Mouse (Mus musculus): Measurements from ENCODE around the gene Itga8. TPM values are rescaled to one million over a fixed set of nuclear protein-coding genes. Genes with fewer than 3 reads are reported as not detected.

Gene Itga8
- total and polyA plus RNA-seq, 2 experiments from 2014 or later: 1.9 to 7.1 TPM

- no peak for DNase-seq
- H3K4me2 ChIP-seq (ENCODE audit: low read depth): no peak overlapping the region
- H3K9ac ChIP-seq: no peak overlapping the region
- no peak for TF ChIP-seq CTCF (IDR thresholded peaks at IDR 0.05; ENCODE audit: low read depth)
- H3K27me3 ChIP-seq (ENCODE audit: insufficient read depth, low read length): no peaks in the 10 kb centered on the region
- no peak overlapping the region for H3K27ac ChIP-seq (ENCODE audit: low read depth, low read length)
- ATAC-seq: no peak
- H3K36me3 ChIP-seq (ENCODE audit: insufficient read depth): no peaks in the 10 kb centered on the region
- H3K9me3 ChIP-seq (ENCODE audit: low read length): no peaks in the 10 kb centered on the region
- no peaks in the 10 kb centered on the region for H3K4me1 ChIP-seq (ENCODE audit: insufficient read depth)
- H3K4me3 ChIP-seq (ENCODE audit: low read depth, low read length): no peak overlapping the region
- WGBS: 52% methylated on average over 8 of the region's 8 CpGs
These were observed 119.2 kb downstream of the Itga8 start for GRCm38 (mm10) chr2:12182402-12182948.

- Histone ChIP-seq H3K4me2 (ENCODE audit: low read depth) (no peak overlapping the region), H3K4me3 (ENCODE audit: low read depth, low read length) (no peak overlapping the region), H3K9ac (no peak overlapping the region), H3K9me3 (ENCODE audit: low read length) (no peaks in the 10 kb centered on the region), H3K36me3 (ENCODE audit: insufficient read depth) (no peaks in the 10 kb centered on the region), H3K27ac (ENCODE audit: low read depth, low read length) (no peak overlapping the region), H3K27me3 (ENCODE audit: insufficient read depth, low read length) (no peaks in the 10 kb centered on the region), H3K4me1 (ENCODE audit: insufficient read depth) (no peaks in the 10 kb centered on the region)
- no peak for TF ChIP-seq CTCF (IDR thresholded peaks at IDR 0.05; ENCODE audit: low read depth)
- ATAC-seq (no peak), DNase-seq (no peak)
- WGBS: 92% methylated on average over 2 of the region's 2 CpGs
These were observed 121.1 kb downstream of the Itga8 start for GRCm38 (mm10) chr2:12180635-12181034.

GRCm38 (mm10) chr2:12174722-12175427 lies 126.8 kb downstream of the Itga8 start:
- no peak overlapping the region for H3K4me3 ChIP-seq (ENCODE audit: low read depth, low read length)
- no peaks in the 10 kb centered on the region for H3K36me3 ChIP-seq (ENCODE audit: insufficient read depth)
- no peak for DNase-seq
- WGBS: 56% methylated on average over 7 of the region's 7 CpGs
- H3K9ac ChIP-seq: no peak overlapping the region
- no peak for ATAC-seq
- H3K4me2 ChIP-seq (ENCODE audit: low read depth): no peak overlapping the region
- no peaks in the 10 kb centered on the region for H3K27me3 ChIP-seq (ENCODE audit: insufficient read depth, low read length)
- no peak for TF ChIP-seq CTCF (IDR thresholded peaks at IDR 0.05; ENCODE audit: low read depth)
- no peaks in the 10 kb centered on the region for H3K4me1 ChIP-seq (ENCODE audit: insufficient read depth)
- no peak overlapping the region for H3K27ac ChIP-seq (ENCODE audit: low read depth, low read length)
- no peaks in the 10 kb centered on the region for H3K9me3 ChIP-seq (ENCODE audit: low read length)

- Histone ChIP-seq H3K4me2 (ENCODE audit: low read depth) (no peak overlapping the region), H3K4me1 (ENCODE audit: insufficient read depth) (no peaks in the 10 kb centered on the region), H3K9me3 (ENCODE audit: low read length) (no peaks in the 10 kb centered on the region), H3K27me3 (ENCODE audit: insufficient read depth, low read length) (no peaks in the 10 kb centered on the region), H3K9ac (no peak overlapping the region), H3K36me3 (ENCODE audit: insufficient read depth) (no peaks in the 10 kb centered on the region), H3K27ac (ENCODE audit: low read depth, low read length) (no peak overlapping the region), H3K4me3 (ENCODE audit: low read depth, low read length) (no peak overlapping the region)
- no peak for TF ChIP-seq CTCF (IDR thresholded peaks at IDR 0.05; ENCODE audit: low read depth)
- DNase-seq (no peak), ATAC-seq (no peak)
These were observed 131.5 kb downstream of the Itga8 start for GRCm38 (mm10) chr2:12170221-12170620.

GRCm38 (mm10) chr2:12160486-12160885 lies 141.2 kb downstream of the Itga8 start:
- 84% methylated on average over 3 of the region's 3 CpGs for WGBS
- H3K36me3 ChIP-seq (ENCODE audit: insufficient read depth): no peaks in the 10 kb centered on the region
- ATAC-seq (no peak), DNase-seq (peak; percentile 43)
- no peaks in the 10 kb centered on the region for H3K4me1 ChIP-seq (ENCODE audit: insufficient read depth)
- H3K27ac ChIP-seq (ENCODE audit: low read depth, low read length): no peak overlapping the region
- no peak overlapping the region for H3K9ac ChIP-seq
- TF ChIP-seq CTCF (IDR thresholded peaks at IDR 0.05; ENCODE audit: low read depth): peak; percentile 51
- no peak overlapping the region for H3K4me2 ChIP-seq (ENCODE audit: low read depth)
- no peaks in the 10 kb centered on the region for H3K9me3 ChIP-seq (ENCODE audit: low read length)
- no peaks in the 10 kb centered on the region for H3K27me3 ChIP-seq (ENCODE audit: insufficient read depth, low read length)
- no peak overlapping the region for H3K4me3 ChIP-seq (ENCODE audit: low read depth, low read length)

GRCm38 (mm10) chr2:12157001-12157400 lies 144.7 kb downstream of the Itga8 start:
- no peaks in the 10 kb centered on the region for H3K9me3 ChIP-seq (ENCODE audit: low read length)
- ATAC-seq: no peak
- H3K9ac ChIP-seq: no peak overlapping the region
- 35% methylated on average over 1 of the region's 1 CpGs for WGBS
- no peaks in the 10 kb centered on the region for H3K36me3 ChIP-seq (ENCODE audit: insufficient read depth)
- TF ChIP-seq CTCF (IDR thresholded peaks at IDR 0.05; ENCODE audit: low read depth): no peak
- H3K4me1 ChIP-seq (ENCODE audit: insufficient read depth): no peaks in the 10 kb centered on the region
- H3K4me3 ChIP-seq (ENCODE audit: low read depth, low read length): no peak overlapping the region
- H3K4me2 ChIP-seq (ENCODE audit: low read depth): no peak overlapping the region
- DNase-seq: no peak
- H3K27ac ChIP-seq (ENCODE audit: low read depth, low read length): no peak overlapping the region
- H3K27me3 ChIP-seq (ENCODE audit: insufficient read depth, low read length): no peaks in the 10 kb centered on the region

GRCm38 (mm10) chr2:12156401-12156800 lies 145.3 kb downstream of the Itga8 start:
- DNase-seq (no peak), ATAC-seq (no peak)
- WGBS: 64% methylated on average over 3 of the region's 3 CpGs
- no peaks in the 10 kb centered on the region for H3K36me3 ChIP-seq (ENCODE audit: insufficient read depth)
- no peak for TF ChIP-seq CTCF (IDR thresholded peaks at IDR 0.05; ENCODE audit: low read depth)
- H3K27me3 ChIP-seq (ENCODE audit: insufficient read depth, low read length): no peaks in the 10 kb centered on the region
- no peak overlapping the region for H3K4me2 ChIP-seq (ENCODE audit: low read depth)
- H3K4me3 ChIP-seq (ENCODE audit: low read depth, low read length): no peak overlapping the region
- H3K9ac ChIP-seq: no peak overlapping the region
- H3K27ac ChIP-seq (ENCODE audit: low read depth, low read length): no peak overlapping the region
- H3K4me1 ChIP-seq (ENCODE audit: insufficient read depth): no peaks in the 10 kb centered on the region
- no peaks in the 10 kb centered on the region for H3K9me3 ChIP-seq (ENCODE audit: low read length)

All from forebrain, postnatal 0 days (tissue).